Mouse (Mus musculus) CH12F3 (cell line): Measurements from ENCODE around the gene Nedd4.

Experiments
- in situ Hi-C: fragments of 300-500 bp; cut with MboI; formaldehyde crosslinking; loops from 2 replicates; pipeline ENCODE4 v1.14.3; 2020; ENCODE audit warnings: low sequenced_read_pairs

Gene Nedd4

DNA sequence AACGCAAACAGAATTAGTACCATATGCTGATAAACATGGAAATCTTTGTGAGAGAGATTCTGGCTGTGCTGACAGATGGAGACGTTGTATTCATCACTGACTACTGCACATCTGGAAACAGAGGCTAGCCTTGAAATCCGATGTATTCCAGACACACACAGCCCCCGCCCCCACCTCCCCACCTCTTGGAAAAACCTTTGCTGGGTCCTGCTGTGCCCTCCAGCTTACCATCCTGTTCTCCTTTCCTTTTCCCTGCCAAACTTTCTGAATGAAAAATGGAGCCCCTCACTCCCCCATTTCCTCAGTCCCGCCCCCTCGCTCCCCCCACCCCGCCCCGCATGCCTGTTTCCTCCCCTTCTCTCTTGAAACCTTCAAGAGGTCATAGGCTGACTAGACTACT, 120.0 kb downstream of the Nedd4 start:
- in situ Hi-C loops: no loop called here

DNA sequence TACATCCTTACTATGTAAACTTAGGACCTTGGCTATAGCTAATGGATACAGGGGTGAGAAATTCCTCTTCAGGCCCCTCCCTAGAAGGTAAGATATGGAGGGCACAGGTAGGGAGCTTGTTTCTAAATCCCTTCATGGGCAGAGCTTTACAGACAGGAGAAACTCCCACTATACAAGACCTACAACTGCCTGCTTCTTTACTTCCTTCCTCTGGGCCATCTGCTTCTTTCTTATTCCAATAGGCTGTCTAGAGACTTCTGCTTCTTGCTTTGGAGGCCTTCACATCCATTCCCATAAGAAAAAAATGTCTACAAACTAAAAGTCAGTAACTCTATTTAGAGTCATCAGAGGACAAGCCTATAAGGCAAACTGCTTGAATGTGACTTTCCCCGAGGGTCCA, 125.6 kb downstream of the Nedd4 start:
- in situ Hi-C loops: no loop called here

DNA sequence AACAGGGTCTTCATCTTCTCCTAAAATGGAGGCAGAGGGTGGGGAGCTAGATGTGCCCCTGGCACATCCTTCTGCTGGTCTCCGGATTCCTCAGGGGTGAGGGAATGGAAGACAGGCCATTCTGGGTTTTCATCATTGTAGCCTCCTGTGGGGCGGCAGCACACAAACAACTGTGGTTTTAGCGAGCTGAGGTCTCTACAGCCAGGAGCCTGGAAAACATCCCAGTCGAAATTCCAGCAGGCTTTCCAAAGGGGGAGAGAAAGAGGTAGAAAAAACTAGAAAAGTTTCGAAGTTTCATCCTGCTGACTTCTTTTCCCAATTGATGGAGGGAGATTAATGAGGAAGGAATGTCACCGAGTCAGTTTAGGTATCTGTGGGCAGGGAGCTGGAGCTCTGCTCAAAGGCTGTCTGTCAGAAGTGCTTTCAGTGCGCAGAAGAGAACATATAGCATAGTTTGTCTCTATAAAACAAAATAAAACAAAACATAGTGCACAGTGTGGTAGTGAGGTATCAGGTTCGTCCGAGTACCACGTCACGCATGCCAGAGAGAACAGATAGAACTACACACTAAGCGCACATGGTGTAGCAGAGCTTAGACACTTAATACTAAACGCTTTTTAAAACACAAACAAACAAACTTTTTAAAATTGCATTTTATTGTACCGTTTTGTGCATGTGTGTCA, 128.5 kb downstream of the Nedd4 start:
- in situ Hi-C loops: no loop called here

DNA sequence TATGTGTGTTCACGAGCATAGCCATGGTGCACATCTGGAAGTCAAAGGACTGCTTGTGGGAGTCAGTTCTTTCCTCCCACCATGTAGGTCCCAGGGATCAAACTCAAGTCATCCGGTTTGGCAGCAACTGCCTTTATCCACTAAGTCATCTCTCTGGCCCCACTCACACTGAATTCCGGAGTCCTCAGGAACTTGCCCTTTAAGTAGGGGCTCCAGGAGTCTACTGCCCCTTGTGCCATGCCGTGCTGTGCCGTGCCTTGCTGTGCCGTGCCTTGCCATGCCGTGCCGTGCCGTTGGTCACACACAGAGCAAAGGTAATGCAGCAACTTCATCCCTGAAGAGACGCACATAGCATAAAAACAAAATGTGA, 129.1 kb downstream of the Nedd4 start:
- in situ Hi-C loops: no loop called here

DNA sequence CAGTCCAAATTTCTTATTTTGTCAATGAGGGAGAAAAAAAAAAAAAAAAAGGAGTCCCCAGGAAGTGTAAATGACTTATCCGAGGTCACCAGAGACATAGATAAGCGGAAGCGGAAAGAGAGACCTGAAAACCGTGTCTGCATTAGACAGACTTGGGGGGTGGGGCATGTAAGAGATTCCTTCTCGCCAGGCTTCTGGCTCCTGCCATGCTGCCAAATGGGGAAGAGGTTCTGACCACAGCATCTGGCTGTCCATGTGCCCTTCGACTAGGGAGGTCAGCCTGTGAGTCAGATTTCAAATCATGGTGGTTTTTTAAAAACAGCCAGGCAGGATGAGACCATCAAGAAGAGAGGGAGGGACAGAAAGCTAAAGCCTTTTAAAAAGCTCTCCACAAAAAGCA, 129.5 kb downstream of the Nedd4 start:
- in situ Hi-C loops: no loop called here

DNA sequence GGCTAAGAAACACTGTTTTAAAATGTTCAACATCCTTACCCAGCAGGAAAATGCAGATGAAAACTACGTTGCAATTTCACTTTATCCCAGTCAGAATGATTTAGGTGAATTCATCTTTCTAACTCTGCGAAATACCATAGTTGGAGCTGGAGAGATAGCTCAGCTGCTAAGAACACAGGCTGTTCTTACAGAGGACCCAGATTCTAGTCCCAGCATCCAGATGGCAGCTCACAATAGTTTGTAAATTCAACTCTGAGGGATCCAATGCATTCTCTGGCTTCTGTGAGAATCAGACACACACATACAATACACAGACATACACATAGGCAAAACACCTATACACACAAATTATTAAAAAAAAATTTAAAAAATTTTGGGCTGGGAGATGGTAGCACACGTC, 133.1 kb downstream of the Nedd4 start:
- in situ Hi-C loops: no loop called here

DNA sequence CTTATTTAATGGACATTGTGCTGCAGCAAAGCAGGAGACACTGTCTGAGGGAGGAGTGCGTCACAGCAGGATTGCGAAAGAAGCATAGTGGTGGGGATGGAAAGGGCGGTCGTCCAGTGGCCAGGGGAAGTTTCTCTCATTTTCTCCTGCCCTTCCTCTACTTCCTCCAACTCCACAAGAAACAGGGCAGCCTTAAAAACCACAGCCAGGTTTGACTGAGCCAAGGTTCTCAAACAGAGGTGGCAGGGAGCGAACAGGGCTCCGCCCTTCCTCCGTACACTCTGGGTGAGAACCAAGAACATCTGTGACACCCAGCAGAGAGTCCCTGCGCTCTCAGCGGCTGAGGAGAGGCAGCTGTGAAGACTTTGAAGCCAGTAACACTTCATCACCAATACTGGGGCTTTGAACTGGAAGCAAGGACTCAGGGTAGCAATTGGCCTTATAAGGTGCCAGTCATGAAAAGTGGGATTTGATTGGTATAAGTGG, 135.0 kb downstream of the Nedd4 start:
- in situ Hi-C loops: no loop called here
